Mouse (Mus musculus): Measurements from ENCODE around the gene 6430628N08Rik. TPM values are rescaled to one million over a fixed set of nuclear protein-coding genes. Genes with fewer than 3 reads are reported as not detected.

The 6430628N08Rik gene
- total RNA-seq, 2 experiments from 2014 or later = 0.21 TPM; not detected in 1

DNA sequence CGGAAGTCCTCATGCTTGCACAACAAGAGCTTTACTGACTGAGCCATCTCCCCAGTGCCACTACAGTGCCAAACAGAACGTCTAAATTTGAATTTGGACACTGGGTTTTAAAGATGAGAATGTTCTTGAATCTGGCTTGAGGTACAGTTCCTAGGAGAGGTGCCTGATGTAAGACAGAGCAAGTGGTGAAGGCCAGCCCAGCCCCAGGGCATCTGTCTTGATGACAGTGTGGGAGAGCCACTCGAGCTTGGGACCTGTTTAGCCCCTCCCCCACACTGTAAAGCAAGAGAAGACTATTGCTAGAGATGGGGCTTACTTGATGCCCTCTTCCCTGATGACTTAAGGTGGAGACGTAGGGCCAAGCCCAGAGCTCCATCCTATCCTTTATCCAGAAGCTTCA lies 8.3 kb upstream of the 6430628N08Rik start:
- no peak for DNase-seq (ENCODE audit: low spot score in 2 of 2)
- intact Hi-C loops (cut with DNase I) = no loop called here

DNA sequence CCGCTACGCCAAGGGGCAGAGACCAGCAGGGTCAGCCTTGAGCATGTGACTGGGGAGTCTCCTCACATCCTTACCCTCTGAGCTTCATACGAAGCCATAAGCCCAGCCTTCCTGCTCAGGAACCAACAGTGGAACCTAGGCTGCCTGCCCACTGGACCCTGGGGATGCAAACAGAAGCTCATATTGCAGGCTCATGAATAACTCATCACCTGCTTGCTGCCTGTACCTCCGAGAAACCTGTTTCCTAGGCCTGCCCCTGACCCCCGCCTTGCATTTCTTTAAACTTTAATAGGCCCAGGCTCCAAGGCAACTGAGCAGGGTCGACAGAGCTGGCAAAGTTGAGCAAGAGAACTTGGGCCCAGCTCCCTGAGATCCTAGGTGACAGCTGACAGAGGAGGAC lies 6.4 kb upstream of the 6430628N08Rik start, which contains the start of gene Kncn:
Gene Kncn, plus strand, starts transcription at position 379 of the 400 bp plus-strand sequence.
- no peak for DNase-seq (ENCODE audit: low spot score in 2 of 2)
- intact Hi-C loops (cut with DNase I) = no loop called here

DNA sequence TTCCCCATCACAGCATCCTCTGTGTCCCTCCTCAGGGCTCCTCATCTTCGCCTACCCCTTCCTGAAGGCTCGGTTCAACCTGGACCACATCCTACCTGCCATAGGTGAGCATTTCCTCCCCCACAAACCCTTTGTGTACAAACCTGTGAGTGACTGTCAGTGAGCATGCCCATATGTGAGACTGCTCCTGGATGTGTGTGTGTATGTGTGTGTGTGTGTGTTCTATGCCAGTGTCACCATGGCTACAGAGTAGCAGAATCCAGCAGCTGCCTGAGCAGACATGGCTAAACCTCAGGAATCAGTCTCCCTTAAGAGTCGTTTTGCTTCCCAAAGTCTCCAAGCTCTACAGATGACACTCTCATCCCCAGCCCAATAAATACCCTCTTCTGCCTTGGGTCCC lies 4.6 kb upstream of the 6430628N08Rik start:
- DNase-seq (ENCODE audit: low spot score in 2 of 2) = peak; percentile 64 to 90
- intact Hi-C loops (cut with DNase I) = no loop called here

DNA sequence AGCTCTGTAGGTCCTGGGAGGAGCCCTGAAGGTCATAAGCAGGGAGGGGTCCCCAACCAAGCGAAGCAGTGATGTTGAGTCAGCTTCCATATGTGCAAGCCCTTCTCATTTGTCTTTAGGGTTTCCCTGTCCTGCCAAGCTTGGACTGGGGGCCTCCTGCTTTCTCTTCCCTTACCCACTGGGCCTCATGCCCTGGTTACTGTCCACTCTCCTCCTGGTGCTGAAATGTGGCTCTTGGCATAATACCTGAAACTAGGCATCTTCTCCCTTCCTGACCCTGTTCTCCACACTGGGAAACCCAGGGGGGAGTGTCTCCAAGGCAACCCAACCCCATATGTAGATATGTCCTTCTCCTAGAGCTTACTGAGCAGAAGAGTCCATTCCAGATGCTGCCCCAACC lies 3.6 kb upstream of the 6430628N08Rik start:
- DNase-seq (ENCODE audit: low spot score in 2 of 2) = no peak
- intact Hi-C loops (cut with DNase I) = no loop called here

DNA sequence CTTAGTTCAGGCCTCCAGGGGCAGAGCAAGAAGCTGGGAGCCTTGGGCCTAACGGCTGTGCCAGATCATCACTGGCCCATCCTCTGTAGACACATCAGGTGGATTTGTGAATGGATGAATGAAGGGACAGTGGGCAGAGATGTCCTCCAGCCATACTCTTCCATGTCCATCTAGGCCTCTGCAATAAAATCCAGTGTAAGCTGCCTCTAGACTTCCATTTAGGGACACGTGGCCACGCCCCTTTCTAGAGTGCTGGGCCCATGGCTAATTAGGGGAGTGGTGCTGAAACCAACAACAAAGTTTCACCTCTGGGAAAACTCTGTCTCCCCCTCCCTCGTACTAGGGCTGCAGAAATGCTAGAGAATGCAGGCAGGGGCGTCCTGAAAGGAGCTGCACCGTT lies 399 bp upstream of the 6430628N08Rik start:
- no peak for DNase-seq (ENCODE audit: low spot score in 2 of 2)
- intact Hi-C loops (cut with DNase I) = no loop called here

DNA sequence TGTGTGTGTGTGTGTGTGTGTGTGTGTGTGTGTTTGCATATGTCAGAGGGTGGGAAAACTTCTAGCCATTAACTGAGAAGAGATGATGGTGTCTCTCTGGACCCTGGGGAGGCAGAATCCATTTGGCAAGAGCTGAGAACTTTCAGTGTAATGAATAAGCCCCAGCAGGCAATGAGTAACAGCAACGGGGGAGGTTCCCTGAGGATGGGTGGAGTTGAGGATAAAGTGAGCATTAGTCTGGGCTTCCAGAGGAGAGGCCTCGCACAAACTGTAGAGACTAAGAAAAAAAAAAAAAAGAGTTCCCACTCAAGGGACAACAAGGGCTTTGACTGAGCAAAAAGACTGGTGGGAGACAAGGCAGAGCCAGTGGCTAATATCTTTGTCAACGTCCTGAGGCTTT lies 3.8 kb downstream of the 6430628N08Rik start:
- intact Hi-C loops (cut with DNase I) = no loop called here
- no peak for DNase-seq (ENCODE audit: low spot score in 2 of 2)

DNA sequence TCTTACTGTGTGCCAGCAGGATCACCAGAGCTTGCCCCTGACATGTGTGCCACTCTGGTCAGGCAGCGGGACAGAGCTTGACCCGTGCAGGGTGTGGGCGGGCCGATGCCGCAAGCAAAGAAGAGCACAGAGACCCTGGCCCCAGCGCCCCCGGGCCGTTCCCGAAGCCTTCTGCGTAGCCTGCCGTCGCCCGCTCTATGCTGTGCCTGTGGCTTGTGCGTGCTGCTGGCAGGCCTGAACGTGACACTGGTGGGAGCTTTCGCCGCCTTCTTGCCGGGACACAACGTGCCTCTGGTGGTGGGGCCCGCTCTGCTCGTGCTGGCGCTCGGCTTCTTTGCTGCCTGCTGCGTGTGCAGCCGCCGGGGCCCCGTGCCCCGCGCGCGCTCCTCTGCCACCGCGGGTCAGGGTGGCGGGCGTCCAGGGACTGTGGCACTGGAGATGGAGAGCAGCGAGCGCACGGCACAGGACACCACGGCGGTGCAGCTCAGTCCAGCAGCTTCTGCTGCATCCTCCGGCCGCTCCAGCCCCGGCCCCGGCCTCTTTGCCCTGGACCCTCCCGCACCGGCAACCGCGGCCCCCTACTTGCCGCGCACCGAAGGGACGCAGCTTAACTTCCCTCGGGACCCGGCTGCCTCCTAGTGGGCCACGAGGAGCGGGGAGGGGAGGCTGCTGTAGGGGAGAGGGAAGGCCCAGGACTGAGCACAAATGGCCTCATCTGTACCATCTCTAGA lies 7.6 kb downstream of the 6430628N08Rik start:
- peak in 1 of 2 experiments; percentile 47 for DNase-seq (ENCODE audit: low spot score in 2 of 2)
- intact Hi-C loops (cut with DNase I) = loop anchor here (5.0 kb wide), 1 partner anchor 166 kb away; no protein-coding TSS in a partner anchor

DNA sequence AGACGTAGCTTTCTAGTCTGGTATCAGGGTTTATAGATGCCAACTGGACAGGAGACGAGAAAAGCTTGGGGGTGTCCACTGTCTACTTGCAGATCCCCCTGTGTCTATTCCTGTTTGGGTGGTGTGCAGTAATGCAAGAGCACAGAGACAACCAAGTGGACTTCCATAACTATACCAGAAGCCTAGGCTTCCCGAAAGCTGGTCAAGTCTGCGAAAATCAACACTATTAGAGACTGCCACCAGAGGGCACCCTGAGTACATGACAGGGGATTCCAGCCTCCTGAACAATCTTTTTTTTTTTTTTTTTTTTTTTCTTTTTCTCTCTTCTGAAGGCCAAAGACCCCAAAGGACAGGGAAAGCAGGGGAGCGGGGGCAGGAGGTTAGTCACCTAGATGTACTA lies 12.4 kb downstream of the 6430628N08Rik start:
- peak; percentile 83 to 91 for DNase-seq (ENCODE audit: low spot score in 2 of 2)
- intact Hi-C loops (cut with DNase I) = loop anchor here (1.0 to 2.0 kb wide), 2 partner anchors 50 to 77 kb away; no protein-coding TSS in a partner anchor

DNA sequence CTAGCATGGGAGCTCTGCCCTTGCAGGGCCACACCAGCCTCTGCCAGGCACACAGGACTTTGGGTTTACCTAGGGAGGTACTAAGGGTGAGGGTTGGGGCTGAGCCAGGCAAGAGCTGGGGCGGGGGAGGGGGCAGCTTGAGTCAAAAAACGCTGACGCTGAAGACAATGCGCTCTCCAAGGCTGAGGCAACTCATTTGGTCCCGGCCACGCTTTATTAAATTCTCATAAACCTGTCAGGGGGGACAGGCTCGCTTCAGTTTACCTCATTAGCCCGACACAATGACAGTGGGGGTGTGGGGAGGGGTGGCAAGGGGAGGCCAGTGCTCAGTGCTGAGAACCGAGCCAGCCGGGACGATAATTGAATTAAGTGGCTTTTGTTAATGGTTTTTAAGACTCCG lies 13.9 kb downstream of the 6430628N08Rik start:
- intact Hi-C loops (cut with DNase I) = no loop called here

DNA sequence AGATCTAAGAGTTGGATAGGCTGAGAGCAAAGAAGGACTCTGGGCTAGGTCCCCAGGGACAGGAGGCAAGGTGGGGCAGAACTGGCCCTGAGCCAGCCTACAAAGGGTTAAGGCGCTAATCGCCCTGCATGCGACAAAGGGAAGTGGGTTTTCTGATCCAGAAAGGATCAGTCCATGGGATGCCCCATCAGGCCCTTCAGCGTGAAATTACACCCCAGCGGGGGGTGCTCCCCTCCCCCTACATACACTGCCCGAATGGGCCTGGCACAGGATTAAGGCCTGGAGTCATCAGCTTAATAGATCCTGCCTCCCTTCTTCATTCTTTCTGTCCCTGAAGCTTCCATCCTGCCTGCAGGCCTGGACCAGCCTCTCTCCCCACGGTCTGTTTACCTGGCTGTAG lies 15.2 kb downstream of the 6430628N08Rik start:
- no peak for DNase-seq (ENCODE audit: low spot score in 2 of 2)
- intact Hi-C loops (cut with DNase I) = no loop called here

More for the DNA sequence above, 13.9 kb downstream of the 6430628N08Rik start:
- no peak for DNase-seq (ENCODE audit: low spot score in 2 of 2)

DNA sequence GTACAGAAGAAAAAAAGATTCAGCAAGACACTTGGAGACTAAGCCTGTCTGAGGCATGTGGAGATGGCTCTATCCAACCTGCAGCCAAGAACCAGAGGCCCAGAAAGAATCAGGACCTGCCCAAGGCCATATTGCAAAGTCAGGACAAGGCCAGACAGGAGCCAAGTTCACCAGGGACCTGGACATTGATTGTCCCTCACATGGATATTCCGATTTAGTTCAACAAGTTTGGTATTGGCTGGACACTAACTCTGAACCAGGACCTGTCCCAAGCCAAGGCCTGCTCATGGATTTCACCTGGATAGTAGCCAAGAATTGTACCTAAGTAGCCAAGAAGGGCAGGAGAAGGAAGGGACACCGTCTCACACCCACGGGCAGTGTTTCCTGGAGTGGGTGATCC lies 16.3 kb downstream of the 6430628N08Rik start:
- no peak for DNase-seq (ENCODE audit: low spot score in 2 of 2)
- intact Hi-C loops (cut with DNase I) = no loop called here

DNA sequence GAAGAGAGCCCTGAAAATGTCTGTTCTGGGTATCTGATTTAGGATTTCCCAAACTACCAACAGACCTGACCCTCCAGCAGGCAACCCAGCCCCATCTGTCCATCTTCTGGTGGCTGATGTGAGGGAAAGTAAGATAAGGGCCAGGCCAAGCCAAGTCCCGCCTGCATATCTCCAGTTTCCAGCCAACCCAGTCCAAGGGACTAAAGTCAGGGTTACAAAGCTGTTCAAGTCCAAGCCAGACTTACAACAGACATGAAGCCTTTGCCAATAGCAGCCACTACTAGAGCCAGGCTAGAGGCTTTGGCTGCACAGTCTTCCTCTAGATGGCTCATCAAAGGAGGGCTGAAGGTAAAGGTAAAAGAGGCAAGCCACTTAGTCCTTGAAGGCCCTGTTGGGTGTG lies 17.5 kb downstream of the 6430628N08Rik start:
- no peak for DNase-seq (ENCODE audit: low spot score in 2 of 2)
- intact Hi-C loops (cut with DNase I) = no loop called here

DNA sequence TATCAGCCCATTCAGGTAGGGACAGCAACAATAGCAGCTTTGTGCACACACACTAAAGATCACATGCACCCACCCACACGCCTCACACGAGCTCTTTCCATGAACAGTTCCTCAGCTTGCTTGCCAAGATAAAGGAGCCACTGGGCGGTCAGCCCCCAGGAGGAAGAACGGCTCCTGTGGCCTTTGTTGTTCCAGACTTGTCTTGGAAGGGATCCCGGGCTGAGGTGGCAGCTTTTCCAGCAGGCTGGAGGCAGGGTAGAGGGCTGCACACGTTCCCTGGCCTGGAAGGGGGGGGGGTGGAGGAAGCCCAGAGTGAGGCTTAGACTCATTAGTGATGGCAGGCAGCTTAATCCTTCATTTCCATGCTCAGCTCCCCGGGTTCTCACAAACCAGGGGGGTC lies 18.2 kb downstream of the 6430628N08Rik start:
- peak in 1 of 2 experiments; percentile 25 for DNase-seq (ENCODE audit: low spot score in 2 of 2)
- intact Hi-C loops (cut with DNase I) = no loop called here

DNA sequence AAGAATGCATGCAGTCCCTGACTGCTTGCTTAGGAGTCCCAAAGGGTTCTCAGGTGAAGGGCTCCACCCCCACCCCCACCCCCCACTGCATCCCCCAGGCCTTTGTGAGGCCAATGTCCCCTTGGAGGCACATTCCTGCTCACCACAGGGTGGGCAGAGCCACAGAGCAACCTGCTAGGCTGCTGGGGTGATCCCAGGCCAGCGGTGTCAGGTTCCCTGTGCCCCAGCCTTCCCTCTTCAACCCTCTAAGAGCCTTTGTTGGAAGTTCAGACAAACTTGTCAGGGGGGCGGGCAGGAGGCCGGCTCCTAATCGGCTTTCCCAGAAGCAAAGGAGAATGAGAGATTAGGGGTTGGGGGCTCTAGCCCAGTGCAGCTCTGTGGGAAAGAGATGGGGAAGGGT lies 21.1 kb downstream of the 6430628N08Rik start:
- intact Hi-C loops (cut with DNase I) = no loop called here
- no peak for DNase-seq (ENCODE audit: low spot score in 2 of 2)

DNA sequence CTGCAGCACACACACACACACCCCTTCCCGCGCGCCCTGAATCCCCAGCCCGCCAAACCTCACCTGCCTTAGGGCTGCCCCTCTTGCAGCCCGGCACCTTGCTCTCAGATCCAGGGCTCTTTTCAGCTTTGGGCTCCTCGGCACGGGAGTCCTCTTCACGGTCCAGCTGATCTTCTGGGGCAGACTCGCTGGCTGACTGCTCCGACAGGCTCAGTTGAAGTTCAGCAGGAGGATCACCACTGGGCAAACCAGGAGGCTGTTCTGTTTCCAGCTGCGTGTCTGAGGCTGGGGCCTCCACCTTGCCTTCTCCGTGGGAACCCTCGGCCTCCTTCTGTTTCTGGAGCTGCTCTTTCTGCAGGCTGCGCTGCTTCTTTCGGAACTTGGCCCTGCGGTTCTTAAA lies 29.4 kb downstream of the 6430628N08Rik start:
- no peak for DNase-seq (ENCODE audit: low spot score in 2 of 2)
- intact Hi-C loops (cut with DNase I) = no loop called here

DNA sequence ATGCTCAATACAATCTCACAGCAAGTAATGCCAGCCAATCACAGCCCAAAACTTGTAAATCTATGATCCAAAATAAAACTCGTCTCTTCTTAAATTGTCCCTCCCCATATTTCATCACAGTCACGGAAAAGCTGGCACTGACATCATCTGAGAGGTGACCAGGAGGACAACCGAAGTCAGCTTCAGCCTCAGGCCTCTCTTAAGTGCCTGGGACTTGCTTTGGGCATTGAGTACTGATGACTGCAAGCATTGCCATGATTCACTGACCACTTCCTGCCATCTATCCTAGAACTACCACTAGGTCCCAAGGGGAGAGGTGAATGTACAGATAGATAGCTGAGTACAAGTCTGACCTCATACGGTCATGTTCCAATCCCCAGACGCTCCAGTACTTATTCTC lies 32.2 kb downstream of the 6430628N08Rik start:
- no peak for DNase-seq (ENCODE audit: low spot score in 2 of 2)
- intact Hi-C loops (cut with DNase I) = no loop called here

DNA sequence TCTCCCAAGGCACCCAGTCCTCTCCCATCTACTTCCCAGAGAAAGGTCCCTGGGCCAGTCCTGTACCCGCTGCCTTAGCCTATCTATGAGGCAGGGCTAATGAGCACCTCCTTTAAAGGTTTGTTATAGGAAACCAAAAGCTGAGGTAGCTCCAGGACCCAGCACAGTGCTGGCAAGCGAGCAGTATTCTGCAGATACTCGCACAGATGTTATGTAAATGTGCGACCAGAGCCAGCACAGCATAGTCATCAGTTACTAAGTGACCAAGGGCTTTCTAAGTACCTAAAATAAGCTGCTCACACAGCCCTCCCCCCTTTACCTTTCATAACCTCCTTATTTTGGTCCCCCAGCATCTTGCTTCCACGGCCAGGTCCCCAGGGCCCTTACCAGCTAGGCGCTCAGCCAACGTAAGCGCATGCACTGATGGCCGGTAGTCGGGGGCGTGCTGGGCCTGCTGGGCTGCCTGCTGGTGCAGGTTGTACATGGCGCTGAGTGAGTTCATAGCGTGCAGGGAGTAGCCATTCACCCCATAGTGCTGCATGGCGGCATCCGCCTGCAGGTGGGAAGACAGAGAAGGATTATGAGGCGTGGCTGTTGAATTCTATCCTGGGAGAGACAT lies 32.9 kb downstream of the 6430628N08Rik start:
- intact Hi-C loops (cut with DNase I) = no loop called here
- DNase-seq (ENCODE audit: low spot score in 2 of 2) = no peak

DNA sequence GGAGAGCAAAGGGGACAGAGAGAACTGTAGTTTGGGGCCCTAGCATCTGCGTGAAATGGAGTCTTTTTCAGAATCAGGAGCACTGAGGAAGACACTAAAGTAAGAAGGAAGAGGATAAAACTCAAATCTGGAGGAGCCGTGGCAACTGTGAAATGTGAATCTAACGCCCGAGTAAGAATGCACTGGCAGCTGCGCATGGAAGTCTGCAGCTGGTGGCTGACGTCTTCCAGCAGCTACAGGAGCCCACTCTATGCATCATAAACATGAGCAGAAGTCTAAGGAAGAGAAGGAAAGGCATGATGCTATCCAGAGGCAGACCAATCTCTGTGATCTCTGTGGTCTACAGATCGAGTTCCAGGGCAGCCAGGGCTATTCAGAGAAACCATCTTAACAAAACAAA lies 37.2 kb downstream of the 6430628N08Rik start:
- intact Hi-C loops (cut with DNase I) = no loop called here

DNA sequence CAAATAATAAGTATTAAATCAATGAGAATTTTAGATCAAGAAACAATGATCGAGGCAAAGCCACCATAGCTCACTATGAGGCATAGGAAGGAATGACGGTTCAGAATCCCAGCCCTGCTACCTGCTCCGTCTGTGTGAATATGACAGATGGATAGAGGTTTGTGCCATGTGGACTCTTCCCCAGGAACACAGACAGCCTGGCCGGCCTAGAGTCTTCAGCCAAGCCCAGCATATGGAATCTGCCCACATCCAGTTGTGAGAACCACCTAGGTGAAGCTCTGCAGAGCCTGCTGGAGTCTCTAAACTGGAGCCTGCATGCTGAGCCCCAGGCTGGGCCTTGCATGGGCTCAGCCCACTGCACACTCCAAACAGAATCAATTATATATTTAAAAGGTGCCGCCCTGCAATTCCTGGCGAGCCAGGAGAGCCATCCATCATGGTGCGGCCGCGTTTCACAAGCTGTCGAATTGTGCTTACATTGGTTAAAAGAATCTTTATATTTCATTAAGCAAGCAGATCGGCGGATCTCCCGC lies 41.2 kb downstream of the 6430628N08Rik start:
- DNase-seq (ENCODE audit: low spot score in 2 of 2) = no peak
- intact Hi-C loops (cut with DNase I) = loop anchor here (10.0 kb wide), 1 partner anchor 1017 kb away; no protein-coding TSS in a partner anchor

More for the DNA sequence above, 37.2 kb downstream of the 6430628N08Rik start:
- DNase-seq (ENCODE audit: low spot score in 2 of 2) = no peak

DNA sequence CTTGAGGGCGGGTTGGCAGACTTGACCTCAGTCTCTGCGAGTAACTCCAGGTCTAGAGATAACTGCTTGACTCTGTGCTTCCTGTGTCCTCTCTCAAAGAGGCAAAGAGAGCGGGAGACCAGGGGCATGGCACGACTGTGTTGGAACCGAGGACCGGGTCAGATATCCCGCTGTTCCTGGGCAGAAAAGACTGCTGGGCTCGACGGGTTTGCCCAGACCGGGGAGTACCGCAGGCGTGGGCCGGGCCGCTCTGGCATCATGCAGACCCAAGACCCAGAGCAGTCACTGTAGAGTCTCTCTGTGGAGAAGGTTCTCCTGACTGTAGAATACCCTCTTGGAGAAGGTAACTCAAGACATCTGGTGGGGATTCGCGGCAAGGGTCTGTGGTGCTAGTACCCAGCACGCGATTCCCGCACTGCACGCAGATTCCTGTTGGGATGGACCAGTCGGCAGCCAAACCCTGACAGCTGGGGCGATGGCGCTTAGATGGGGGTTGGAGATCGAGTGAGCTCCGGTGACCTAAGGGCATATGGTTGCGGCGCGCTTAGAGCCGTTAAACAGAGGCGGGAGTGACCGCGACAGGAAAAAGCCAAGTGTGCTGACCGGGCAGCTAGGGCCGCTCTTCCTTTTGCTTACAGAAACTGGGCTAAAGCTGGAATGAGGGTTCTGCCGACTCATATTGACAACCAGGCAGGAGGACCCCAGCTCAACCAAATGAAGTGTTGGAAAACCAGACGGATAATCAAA lies 45.5 kb downstream of the 6430628N08Rik start:
- no peak for DNase-seq (ENCODE audit: low spot score in 2 of 2)
- intact Hi-C loops (cut with DNase I) = loop anchor here (5.0 to 10.0 kb wide), 2 partner anchors 879 to 1021 kb away; partner anchors contain the start of gene Tal1
